Mouse (Mus musculus) olfactory bulb, adult 2 months (tissue): ENCODE results near the gene Mif4gd.

Source experiments
- CTCF ChIP-seq: fragments of 200-500 bp; IDR thresholded peaks from 2 replicates; pipeline ENCODE4 v1.5.1; 2012; ENCODE audit warnings: low read depth, mild to moderate bottlenecking, low read length, moderate library complexity; ENCODE audit not compliant: insufficient read depth
- POLR2A ChIP-seq: fragments of 200-500 bp; IDR thresholded peaks from 2 replicates; pipeline ENCODE4 v1.6.1; 2012; ENCODE audit warnings: mild to moderate bottlenecking, low read depth, low read length, moderate library complexity; ENCODE audit not compliant: insufficient read depth

DNA sequence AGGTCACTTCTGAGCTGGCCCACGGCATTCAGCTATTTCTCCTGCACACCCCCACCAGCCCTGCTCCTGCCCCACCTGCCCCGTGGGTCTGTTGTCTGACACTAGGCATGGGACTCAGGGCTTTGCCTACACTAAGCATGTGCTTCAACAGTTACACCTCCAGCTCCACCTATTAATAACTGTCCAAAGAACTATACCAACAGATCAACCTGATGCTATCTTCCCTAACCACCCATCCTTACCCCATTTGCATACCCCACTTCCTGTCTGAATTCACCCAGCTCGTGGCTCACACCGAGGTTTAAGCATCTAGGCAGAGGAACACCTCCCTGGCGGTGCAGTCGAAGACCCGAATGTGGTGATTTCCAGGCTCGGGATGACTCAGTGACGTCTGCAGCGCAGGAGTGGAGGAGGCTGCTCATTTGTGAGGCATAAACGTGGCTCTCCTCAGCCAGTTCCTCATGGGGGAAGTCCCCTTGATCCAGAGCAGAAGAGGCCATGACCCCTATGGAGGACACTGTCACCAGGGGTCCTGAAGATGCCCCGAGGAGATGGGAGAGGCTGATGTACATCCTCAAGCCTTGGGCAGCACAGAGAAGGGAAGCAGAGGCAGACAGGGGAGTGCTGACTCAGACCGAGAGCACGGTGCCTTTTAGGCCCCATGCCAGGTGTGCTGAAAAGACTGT is 28.4 kb upstream of the Mif4gd start:
- TF ChIP-seq CTCF (no peak), POLR2A (no peak)
